Mouse (Mus musculus) small intestine, adult 2 months (tissue): ENCODE measurements at regions not wholly inside any gene's neighbourhood (a gene's known extent, or its start where the extent isn't known, plus 50 kb on each side); places are given as distances from the start of the nearest gene placed in this dataset.

ENCODE experiments used
- CTCF ChIP-seq: fragments of 200-500 bp; IDR thresholded peaks from 2 replicates; pipeline ENCODE4 v1.5.1; 2012; ENCODE audit warnings: low read depth, mild to moderate bottlenecking, control low read depth, inconsistent platforms, low read length, moderate library complexity, mixed read lengths; ENCODE audit not compliant: insufficient replicate concordance, insufficient read length; ENCODE audit errors: extremely low read depth
- POLR2A ChIP-seq: fragments of 200-500 bp; IDR thresholded peaks from 2 replicates; pipeline ENCODE4 v1.6.1; 2012; ENCODE audit warnings: low read depth, mild to moderate bottlenecking, control low read depth, inconsistent platforms, low read length, moderate library complexity

DNA sequence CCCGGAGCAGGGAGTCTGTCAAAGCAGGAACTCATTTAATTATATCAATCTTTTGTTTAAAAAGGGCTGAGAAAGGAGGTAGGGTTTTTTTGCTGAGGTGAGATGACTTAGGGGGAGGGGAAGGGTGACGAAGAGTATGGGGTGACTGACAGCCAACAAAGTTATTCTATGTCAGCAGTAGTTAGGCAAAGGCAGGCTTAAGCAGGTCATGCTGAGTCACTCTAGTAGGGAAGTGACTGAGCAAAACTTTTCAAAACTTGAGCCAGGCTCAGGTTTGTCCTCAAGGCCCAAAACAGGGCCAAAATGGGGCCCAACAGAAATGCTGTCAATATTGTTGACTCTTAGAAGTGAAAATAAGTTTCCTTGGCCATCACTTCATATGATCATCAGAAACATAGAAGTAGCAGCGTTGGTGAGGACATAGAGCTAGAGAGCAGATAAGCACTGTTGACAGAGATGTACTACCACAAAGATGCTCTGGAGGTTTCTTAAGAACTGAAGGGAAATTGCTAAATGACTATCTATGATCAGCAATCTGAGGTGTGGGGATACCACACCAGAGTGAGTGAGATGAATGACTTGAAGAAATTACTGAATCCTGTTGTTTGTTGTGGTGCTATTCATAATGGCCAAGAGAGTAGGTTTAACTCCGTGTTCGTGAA, 273.6 kb downstream of the Myh15 start:
- TF ChIP-seq POLR2A (no peak), CTCF (no peak)
